Mouse (Mus musculus) heart, embryonic 14.5 days (tissue): ENCODE measurements around the gene Tmem107. TPM values are rescaled to one million over a fixed set of nuclear protein-coding genes. Genes with fewer than 3 reads are reported as not detected.

Source experiments
- ATAC-seq: fragments of 200-750 bp; cut with Nextera tagmentation; 2 replicates; pipeline ENCODE4 v1.8.0; 2017; ENCODE audit warnings: low read depth, moderate TSS enrichment; ENCODE audit not compliant: insufficient number of reproducible peaks, insufficient read depth, low FRiP score
- H3K27ac ChIP-seq, 2 experiments: fragments of 200-500 bp in 1 of 2; fragments of 300-500 bp in 1 of 2; sonication (generic) in 1 of 2; replicated peaks in 1 of 2; 2 replicates each; pipeline ENCODE4 v1.5.1; 2012 to 2014; ENCODE audit warnings: low read depth in 2 of 2, low read length in 2 of 2, control low read depth in 1 of 2, mild to moderate bottlenecking in 1 of 2, mixed read lengths in 1 of 2; ENCODE audit not compliant: control insufficient read depth in 1 of 2, insufficient read depth in 1 of 2
- H3K27me3 ChIP-seq: fragments of 300-500 bp; sonication (generic); 2 replicates; pipeline ENCODE4 v1.6.1; 2014; ENCODE audit warnings: mild to moderate bottlenecking, low read length, control low read depth; ENCODE audit not compliant: control insufficient read depth, insufficient read depth
- H3K36me3 ChIP-seq: fragments of 300-500 bp; sonication (generic); 2 replicates; pipeline ENCODE4 v1.6.1; 2014; ENCODE audit warnings: mild to moderate bottlenecking, control low read depth, low read length, mixed read lengths; ENCODE audit not compliant: control insufficient read depth, insufficient read depth
- H3K4me1 ChIP-seq, 2 experiments: fragments of 200-500 bp in 1 of 2; fragments of 300-500 bp in 1 of 2; sonication (generic) in 1 of 2; 2 replicates each; pipeline ENCODE4 v1.6.1; 2012 to 2014; ENCODE audit warnings: low read length in 2 of 2, control low read depth in 1 of 2, mixed read lengths in 1 of 2; ENCODE audit not compliant: control insufficient read depth in 2 of 2, insufficient read depth in 2 of 2
- H3K4me2 ChIP-seq: fragments of 300-500 bp; sonication (generic); 2 replicates; pipeline ENCODE4 v1.6.1; 2014; ENCODE audit warnings: mild to moderate bottlenecking, low read length
- H3K4me3 ChIP-seq, 2 experiments: fragments of 200-500 bp in 1 of 2; fragments of 300-500 bp in 1 of 2; sonication (generic) in 1 of 2; 2 replicates each; pipeline ENCODE4 v1.5.1; 2012 to 2014; ENCODE audit warnings: low read length in 2 of 2, mild to moderate bottlenecking in 2 of 2, control low read depth in 1 of 2, low read depth in 1 of 2, moderate library complexity in 1 of 2; ENCODE audit not compliant: control insufficient read depth in 1 of 2, insufficient read depth in 1 of 2
- H3K9ac ChIP-seq: fragments of 300-500 bp; sonication (generic); 2 replicates; pipeline ENCODE4 v1.6.1; 2014; ENCODE audit warnings: mild to moderate bottlenecking, low read length
- H3K9me3 ChIP-seq: fragments of 300-500 bp; sonication (generic); 2 replicates; pipeline ENCODE4 v1.6.1; 2016; ENCODE audit warnings: low read length, control low read depth; ENCODE audit not compliant: control insufficient read depth
- WGBS: fragments of 180-500 bp; shearing (Covaris S2); extraction: QIAGEN DNeasy Blood & Tissue Kit; methylation state at CpG from one replicate; pipeline ENCODE4 v1.1.7; 2014; 5-methylcytosine and 5-hydroxymethylcytosine counted together
- polyA plus RNA-seq: library from polyadenylated mRNA; unstranded; fragments of >200 nt; fragmentation: Nextera tagmentation; extraction: Ambion mirVana; gene quantifications from 2 replicates; pipeline ENCODE4 v1.2.1, GENCODE M21; 2014

The Tmem107 gene
- 33.5 and 34.4 TPM in 2 replicates for polyA plus RNA-seq

- Histone ChIP-seq H3K36me3 (no peaks in the 10 kb centered on the region), H3K9ac (peak within 1 kb of the TSS; percentile 86), H3K4me2 (peak within 1 kb of the TSS; percentile 74), H3K4me1 (peaks cover 17 to 32% of the 10 kb centered on the region in 2 experiments), H3K27ac (peak within 1 kb of the TSS; percentile 83 to 84), H3K9me3 (no peaks in the 10 kb centered on the region), H3K27me3 (no peaks in the 10 kb centered on the region), H3K4me3 (peak within 1 kb of the TSS; percentile 58 to 62)
- WGBS: under 1% methylated on average over 47 of the region's 47 CpGs
- peak; percentile 88 for ATAC-seq
Observed at GRCm38 (mm10) chr11:69070590-69071222, at the start of gene Tmem107. TSS of gene Tmem107 (plus strand) at chr11:69070806.

- no peak for ATAC-seq
- Histone ChIP-seq H3K9me3 (no peaks in the 10 kb centered on the region), H3K27me3 (no peaks in the 10 kb centered on the region), H3K4me3 (no peak overlapping the region), H3K4me1 (no peaks in the 10 kb centered on the region), H3K27ac (no peak overlapping the region), H3K36me3 (peaks cover 100% of the 10 kb centered on the region), H3K9ac (no peak overlapping the region), H3K4me2 (no peak overlapping the region)
- WGBS: 90% methylated on average over 3 of the region's 3 CpGs
Observed at GRCm38 (mm10) chr11:69026562-69026961, 44.0 kb upstream of the Tmem107 start.

- Histone ChIP-seq H3K9ac (no peak overlapping the region), H3K27ac (no peak overlapping the region), H3K27me3 (no peaks in the 10 kb centered on the region), H3K36me3 (peaks cover 100% of the 10 kb centered on the region), H3K4me2 (no peak overlapping the region), H3K4me3 (no peak overlapping the region), H3K4me1 (no peaks in the 10 kb centered on the region), H3K9me3 (no peaks in the 10 kb centered on the region)
- 78% methylated on average over 2 of the region's 2 CpGs for whole genome bisulfite sequencing
- ATAC-seq: no peak
Observed at GRCm38 (mm10) chr11:69028805-69029204, 41.8 kb upstream of the Tmem107 start.

GRCm38 (mm10) chr11:69033552-69033951, 37.1 kb upstream of the Tmem107 start:
- 72% methylated on average over 9 of the region's 9 CpGs for WGBS
- Histone ChIP-seq H3K36me3 (peaks cover 78% of the 10 kb centered on the region), H3K9me3 (no peaks in the 10 kb centered on the region), H3K27ac (no peak overlapping the region), H3K27me3 (no peaks in the 10 kb centered on the region), H3K4me3 (no peak overlapping the region), H3K4me1 (peaks cover 5 to 13% of the 10 kb centered on the region in 2 experiments), H3K9ac (no peak overlapping the region), H3K4me2 (no peak overlapping the region)
- ATAC-seq: no peak

- peaks cover 9 to 24% of the 10 kb centered on the region in 2 experiments for H3K4me1 ChIP-seq
- H3K4me2 ChIP-seq: no peak overlapping the region
- no peak overlapping the region for H3K9ac ChIP-seq
- no peak overlapping the region for H3K4me3 ChIP-seq
- H3K9me3 ChIP-seq: no peaks in the 10 kb centered on the region
- no peaks in the 10 kb centered on the region for H3K27me3 ChIP-seq
- WGBS: 86% methylated on average over 3 of the region's 3 CpGs
- H3K36me3 ChIP-seq: peaks cover 68% of the 10 kb centered on the region
- H3K27ac ChIP-seq: no peak overlapping the region
- no peak for ATAC-seq
Observed at GRCm38 (mm10) chr11:69034585-69034984, 36.0 kb upstream of the Tmem107 start.

GRCm38 (mm10) chr11:69035411-69035810, 35.2 kb upstream of the Tmem107 start:
- H3K36me3 ChIP-seq: peaks cover 60% of the 10 kb centered on the region
- peak overlapping the region; percentile 51 to 54; a peak in 1 of 4 replicates for H3K27ac ChIP-seq
- no peaks in the 10 kb centered on the region for H3K9me3 ChIP-seq
- ATAC-seq: no peak
- 82% methylated on average over 9 of the region's 9 CpGs for WGBS
- H3K4me2 ChIP-seq: peak overlapping the region; percentile 75; the same call in 1 of the 2 replicates
- H3K4me3 ChIP-seq: no peak overlapping the region
- H3K27me3 ChIP-seq: no peaks in the 10 kb centered on the region
- H3K9ac ChIP-seq: no peak overlapping the region
- peaks cover 9 to 24% of the 10 kb centered on the region in 2 experiments for H3K4me1 ChIP-seq

- Histone ChIP-seq H3K9ac (no peak overlapping the region), H3K9me3 (no peaks in the 10 kb centered on the region), H3K36me3 (peaks cover 55% of the 10 kb centered on the region), H3K4me3 (peak overlapping the region in 1 of 2 experiments; percentile 76; a peak in 1 of 4 replicates), H3K27me3 (no peaks in the 10 kb centered on the region), H3K4me2 (peak overlapping the region; percentile 75), H3K27ac (peak overlapping the region; percentile 51 to 54; a peak in 1 of 4 replicates), H3K4me1 (peaks cover 9 to 24% of the 10 kb centered on the region in 2 experiments)
- ATAC-seq: peak; percentile 18; the same call in 1 of the 2 replicates
- WGBS: 9% methylated on average over 8 of the region's 8 CpGs
Observed at GRCm38 (mm10) chr11:69035849-69036248, 34.8 kb upstream of the Tmem107 start.
